Mouse (Mus musculus): ENCODE measurements around the gene Sult1a1. TPM values are rescaled to one million over a fixed set of nuclear protein-coding genes. Genes with fewer than 3 reads are reported as not detected.
"Not testable (repeated sequence)": the region's sequence is repeated elsewhere in the genome, so short reads cannot be mapped to it uniquely, and the experiment has no call there.

The Sult1a1 gene
- polyA plus RNA-seq, 1 experiment from 2014 or later, result 3.5 TPM

DNA sequence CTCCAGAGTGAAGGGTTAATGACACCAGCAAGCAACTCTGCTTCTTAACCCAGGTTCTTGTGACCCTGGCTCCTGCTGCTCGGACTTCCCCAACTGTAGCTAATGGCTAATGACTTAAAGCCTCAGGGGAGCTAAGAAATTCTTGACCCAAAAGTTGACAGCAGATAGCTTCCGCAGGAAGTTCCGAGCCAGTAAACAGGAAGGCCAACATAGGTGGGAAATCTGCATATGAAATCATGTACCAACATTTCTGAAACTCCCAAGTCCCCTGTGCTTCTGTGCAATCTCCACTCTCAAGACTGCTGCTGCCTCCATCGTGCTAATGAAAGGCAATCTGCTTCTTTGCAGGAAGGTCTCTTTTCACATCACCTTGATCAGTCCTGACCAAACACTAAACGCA, 30.5 kb downstream of the Sult1a1 start:
- no peak overlapping the region for H3K4me3 ChIP-seq (ENCODE audit: low read depth, low read length)
- H3K4me1 ChIP-seq (replicated peaks; ENCODE audit: control insufficient read depth, insufficient read depth, low read length), result peaks cover 8% of the 10 kb centered on the region; the same call in 1 of the 2 replicates
- 61% methylated on average over 5 of the region's 5 CpGs for WGBS
- no peak overlapping the region for H3K27ac ChIP-seq (ENCODE audit: low read depth)
- ATAC-seq (replicated peaks; ENCODE audit: low FRiP score, low TSS enrichment, low read depth) (no peak), DNase-seq (ENCODE audit: low spot score) (no peak)
- H3K36me3 ChIP-seq (ENCODE audit: control insufficient read depth, insufficient read depth, low read length), result no peaks in the 10 kb centered on the region
- H3K9me3 ChIP-seq (ENCODE audit: control insufficient read depth, low read length), result no peaks in the 10 kb centered on the region
- H3K9ac ChIP-seq (ENCODE audit: low read length), result no peak overlapping the region
- no peak overlapping the region for H3K4me2 ChIP-seq (ENCODE audit: low read length)
- H3K27me3 ChIP-seq (replicated peaks; ENCODE audit: control insufficient read depth, insufficient read depth, low read length), result no peaks in the 10 kb centered on the region

- DNase-seq (ENCODE audit: low spot score) (no peak), ATAC-seq (replicated peaks; ENCODE audit: low FRiP score, low TSS enrichment, low read depth) (no peak)
- Histone ChIP-seq H3K27ac (ENCODE audit: low read depth) (no peak overlapping the region), H3K9me3 (ENCODE audit: control insufficient read depth, low read length) (no peaks in the 10 kb centered on the region), H3K4me3 (ENCODE audit: low read depth, low read length) (no peak overlapping the region), H3K27me3 (replicated peaks; ENCODE audit: control insufficient read depth, insufficient read depth, low read length) (no peaks in the 10 kb centered on the region), H3K9ac (ENCODE audit: low read length) (no peak overlapping the region), H3K4me2 (ENCODE audit: low read length) (no peak overlapping the region), H3K4me1 (replicated peaks; ENCODE audit: control insufficient read depth, insufficient read depth, low read length) (peaks cover 7% of the 10 kb centered on the region; the same call in 1 of the 2 replicates), H3K36me3 (ENCODE audit: control insufficient read depth, insufficient read depth, low read length) (no peaks in the 10 kb centered on the region)
Observed at GRCm38 (mm10) chr7:126644914-126645313, 31.3 kb downstream of the Sult1a1 start.

GRCm38 (mm10) chr7:126644345-126644744, 31.9 kb downstream of the Sult1a1 start:
- Histone ChIP-seq H3K4me3 (ENCODE audit: low read depth, low read length) (no peak overlapping the region), H3K4me1 (replicated peaks; ENCODE audit: control insufficient read depth, insufficient read depth, low read length) (0 out of 2 replicates have a peak, but pooled peaks cover 5% of the 10 kb centered on the region), H3K9ac (ENCODE audit: low read length) (no peak overlapping the region), H3K4me2 (ENCODE audit: low read length) (no peak overlapping the region), H3K27me3 (replicated peaks; ENCODE audit: control insufficient read depth, insufficient read depth, low read length) (no peaks in the 10 kb centered on the region), H3K27ac (ENCODE audit: low read depth) (no peak overlapping the region), H3K9me3 (ENCODE audit: control insufficient read depth, low read length) (no peaks in the 10 kb centered on the region), H3K36me3 (ENCODE audit: control insufficient read depth, insufficient read depth, low read length) (no peaks in the 10 kb centered on the region)
- DNase-seq (ENCODE audit: low spot score), result no peak
- no peak for ATAC-seq (replicated peaks; ENCODE audit: low FRiP score, low TSS enrichment, low read depth)
- 51% methylated on average over 3 of the region's 3 CpGs for WGBS

GRCm38 (mm10) chr7:126643244-126643617, 33.0 kb downstream of the Sult1a1 start:
- H3K4me2 ChIP-seq (ENCODE audit: low read length); H3K27me3 ChIP-seq (replicated peaks; ENCODE audit: control insufficient read depth, insufficient read depth, low read length); DNase-seq (ENCODE audit: low spot score); H3K36me3 ChIP-seq (ENCODE audit: control insufficient read depth, insufficient read depth, low read length); H3K27ac ChIP-seq (ENCODE audit: low read depth); H3K9me3 ChIP-seq (ENCODE audit: control insufficient read depth, low read length); H3K4me1 ChIP-seq (replicated peaks; ENCODE audit: control insufficient read depth, insufficient read depth, low read length); H3K4me3 ChIP-seq (ENCODE audit: low read depth, low read length); H3K9ac ChIP-seq (ENCODE audit: low read length): not testable (repeated sequence)
- 0 out of 2 replicates have a peak, but pooled peaks have one; percentile 32 for ATAC-seq (replicated peaks; ENCODE audit: low FRiP score, low TSS enrichment, low read depth)
- WGBS, result 52% methylated on average over 2 of the region's 3 CpGs

DNA sequence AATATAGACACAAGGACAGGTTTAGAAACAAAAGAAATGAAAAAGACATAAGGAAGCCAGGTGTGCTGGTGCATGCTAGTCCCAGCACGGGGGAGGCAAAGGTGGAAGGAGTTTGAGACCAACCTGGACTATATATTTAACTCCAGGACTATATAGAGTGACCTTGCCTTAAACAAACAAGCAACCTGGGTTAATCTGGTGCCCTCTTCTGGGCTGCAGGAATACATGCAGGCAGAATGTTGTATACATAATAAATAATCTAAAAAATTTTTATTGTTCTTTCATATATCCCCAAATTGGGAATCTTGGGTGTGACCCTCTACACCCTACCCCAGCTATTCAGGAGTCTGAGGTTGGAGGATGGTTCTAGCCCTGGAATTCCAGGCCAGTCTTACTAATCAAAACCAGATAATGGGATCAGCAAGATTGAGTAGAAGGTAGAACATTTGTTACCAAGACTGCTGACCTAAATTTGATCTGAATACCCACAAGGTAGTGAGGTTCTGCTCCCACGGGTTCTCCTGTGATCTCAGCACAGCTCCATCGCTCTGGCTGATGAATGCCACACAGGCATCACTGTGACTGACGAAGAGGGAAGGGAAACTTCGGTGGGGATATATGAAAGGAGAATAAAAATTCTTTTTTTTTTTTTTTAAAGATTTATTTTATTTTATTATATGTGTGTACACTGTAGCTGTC, 33.5 kb downstream of the Sult1a1 start:
- 70% methylated on average over 5 of the region's 5 CpGs for WGBS
- Histone ChIP-seq H3K9ac (ENCODE audit: low read length) (no peak overlapping the region), H3K4me2 (ENCODE audit: low read length) (no peak overlapping the region), H3K4me1 (replicated peaks; ENCODE audit: control insufficient read depth, insufficient read depth, low read length) (no peaks in the 10 kb centered on the region), H3K9me3 (ENCODE audit: control insufficient read depth, low read length) (no peaks in the 10 kb centered on the region), H3K36me3 (ENCODE audit: control insufficient read depth, insufficient read depth, low read length) (no peaks in the 10 kb centered on the region), H3K27ac (ENCODE audit: low read depth) (no peak overlapping the region), H3K4me3 (ENCODE audit: low read depth, low read length) (no peak overlapping the region), H3K27me3 (replicated peaks; ENCODE audit: control insufficient read depth, insufficient read depth, low read length) (no peaks in the 10 kb centered on the region)
- DNase-seq (ENCODE audit: low spot score), result no peak
- ATAC-seq (replicated peaks; ENCODE audit: low FRiP score, low TSS enrichment, low read depth), result 0 out of 2 replicates have a peak, but pooled peaks have one; percentile 3

- Histone ChIP-seq H3K4me3 (ENCODE audit: low read depth, low read length) (no peak overlapping the region), H3K9me3 (ENCODE audit: control insufficient read depth, low read length) (no peaks in the 10 kb centered on the region), H3K4me1 (replicated peaks; ENCODE audit: control insufficient read depth, insufficient read depth, low read length) (no peaks in the 10 kb centered on the region), H3K36me3 (ENCODE audit: control insufficient read depth, insufficient read depth, low read length) (no peaks in the 10 kb centered on the region), H3K4me2 (ENCODE audit: low read length) (no peak overlapping the region), H3K27me3 (replicated peaks; ENCODE audit: control insufficient read depth, insufficient read depth, low read length) (no peaks in the 10 kb centered on the region), H3K9ac (ENCODE audit: low read length) (no peak overlapping the region), H3K27ac (ENCODE audit: low read depth) (no peak overlapping the region)
- ATAC-seq (replicated peaks; ENCODE audit: low FRiP score, low TSS enrichment, low read depth) (peak; percentile 47; the same call in 1 of the 2 replicates), DNase-seq (ENCODE audit: low spot score) (no peak)
- 12% methylated on average over 4 of the region's 4 CpGs for WGBS
Observed at GRCm38 (mm10) chr7:126636733-126637520, 39.3 kb downstream of the Sult1a1 start.

GRCm38 (mm10) chr7:126635375-126635774, 40.9 kb downstream of the Sult1a1 start:
- Histone ChIP-seq H3K27ac (ENCODE audit: low read depth) (no peak overlapping the region), H3K4me2 (ENCODE audit: low read length) (no peak overlapping the region), H3K27me3 (replicated peaks; ENCODE audit: control insufficient read depth, insufficient read depth, low read length) (no peaks in the 10 kb centered on the region), H3K9ac (ENCODE audit: low read length) (no peak overlapping the region), H3K9me3 (ENCODE audit: control insufficient read depth, low read length) (no peaks in the 10 kb centered on the region), H3K36me3 (ENCODE audit: control insufficient read depth, insufficient read depth, low read length) (no peaks in the 10 kb centered on the region), H3K4me3 (ENCODE audit: low read depth, low read length) (no peak overlapping the region), H3K4me1 (replicated peaks; ENCODE audit: control insufficient read depth, insufficient read depth, low read length) (no peaks in the 10 kb centered on the region)
- ATAC-seq (replicated peaks; ENCODE audit: low FRiP score, low TSS enrichment, low read depth) (no peak), DNase-seq (ENCODE audit: low spot score) (no peak)

DNA sequence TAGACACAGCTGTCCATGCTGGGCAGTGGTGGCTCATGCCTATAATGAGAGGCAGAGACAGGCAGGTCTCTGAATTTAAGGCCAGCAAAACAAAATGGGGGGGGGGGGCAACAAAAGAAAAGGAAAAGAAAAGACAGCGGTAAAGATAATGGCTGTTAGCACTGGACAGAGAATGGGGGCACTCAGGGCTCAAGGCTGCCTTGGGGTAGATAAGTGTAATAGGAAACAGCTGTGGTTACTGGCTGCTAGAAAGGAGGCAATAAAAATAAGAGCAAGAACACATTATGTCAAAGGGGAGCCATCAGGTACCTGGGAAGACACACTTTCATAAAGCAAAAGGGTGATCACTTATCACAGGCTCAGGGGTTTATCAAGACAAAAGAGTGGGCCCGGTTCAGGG, 43.8 kb downstream of the Sult1a1 start:
- Histone ChIP-seq H3K9ac (ENCODE audit: low read length) (no peak overlapping the region), H3K36me3 (ENCODE audit: control insufficient read depth, insufficient read depth, low read length) (no peaks in the 10 kb centered on the region), H3K9me3 (ENCODE audit: control insufficient read depth, low read length) (no peaks in the 10 kb centered on the region), H3K27me3 (replicated peaks; ENCODE audit: control insufficient read depth, insufficient read depth, low read length) (no peaks in the 10 kb centered on the region), H3K4me3 (ENCODE audit: low read depth, low read length) (no peak overlapping the region), H3K27ac (ENCODE audit: low read depth) (no peak overlapping the region), H3K4me1 (replicated peaks; ENCODE audit: control insufficient read depth, insufficient read depth, low read length) (no peaks in the 10 kb centered on the region), H3K4me2 (ENCODE audit: low read length) (no peak overlapping the region)
- 80% methylated on average over 2 of the region's 2 CpGs for WGBS
- ATAC-seq (replicated peaks; ENCODE audit: low FRiP score, low TSS enrichment, low read depth), result no peak
- no peak for DNase-seq (ENCODE audit: low spot score)

Data from intestine, embryonic 14.5 days (tissue).